In the genomic region with DNA sequence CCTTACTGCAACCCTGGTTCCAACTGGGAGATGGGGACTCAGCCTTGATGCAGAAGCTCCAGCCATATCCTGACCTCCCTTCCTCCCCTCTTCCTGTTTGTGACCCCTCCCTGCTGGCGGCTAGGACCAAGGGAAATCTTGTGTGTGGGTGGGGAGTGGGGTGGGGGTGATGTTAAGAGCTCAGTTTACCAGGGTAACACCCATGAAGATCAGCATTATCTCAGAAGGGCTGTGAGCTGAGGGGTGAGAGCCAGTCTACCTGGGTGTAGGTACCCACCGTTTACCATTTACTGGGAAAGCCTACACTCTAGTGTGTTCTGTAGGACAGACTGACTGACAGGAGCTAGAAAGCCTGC, we compare ENCODE assay signal across 16 mouse cellular contexts. TPM values are rescaled to one million over a fixed set of nuclear protein-coding genes. Genes with fewer than 3 reads are reported as not detected.
DNase-seq lines count a peak whose midpoint lies in the region; ATAC-seq and TF ChIP-seq lines count a peak whose summit lies in the region.
"Had no signal": no experiment of that assay in that cellular context is flagged by ENCODE, and none has a peak within 500 bp of the region (broad histone marks: within the 10 kb centered on the region; RNA-seq: fewer than 3 reads in every experiment).

No protein-coding gene starts in this region.

- peak overlapping the region; percentile 66 for H3K9ac ChIP-seq in forebrain, embryonic 13.5 days
- peak overlapping the region; percentile 81 for H3K9ac ChIP-seq in hindbrain, embryonic 16.5 days (ENCODE audit: low read depth, low read length)
- peak overlapping the region; percentile 81 for H3K9ac ChIP-seq in neural tube, embryonic 13.5 days

- no peak for TF ChIP-seq CTCF in left cerebral cortex, adult 2 months (IDR thresholded peaks at IDR 0.05)

- no peak for DNase-seq in left cerebral cortex, adult 2 months (ENCODE audit: extremely low spot score in 1 of 2, low spot score in 2 of 2)
- no peak for DNase-seq in left cerebral cortex, postnatal 25 days (ENCODE audit: low spot score in 2 of 2)
- DNase-seq in right cerebral cortex, postnatal 25 days: no peak
- DNase-seq in frontal cortex, adult 2 months (ENCODE audit: extremely low spot score in 1 of 2, low spot score in 1 of 2): no peak
- no peak for DNase-seq in thymus, adult 18-20 months

- H3K4me3 ChIP-seq in left cerebral cortex, adult 2 months: peak overlapping the region; percentile 56
- H3K4me3 ChIP-seq in forebrain, embryonic 13.5 days: peak overlapping the region; percentile 51
- H3K4me3 ChIP-seq in hindbrain, embryonic 16.5 days (ENCODE audit: low read length): peak overlapping the region; percentile 68
- H3K4me3 ChIP-seq in neural tube, embryonic 13.5 days: peak overlapping the region; percentile 57

- 40% methylated on average over 2 of the region's 2 CpGs for WGBS in forebrain, embryonic 13.5 days
- WGBS in hindbrain, embryonic 16.5 days: 39% methylated on average over 2 of the region's 2 CpGs
- WGBS in neural tube, embryonic 13.5 days: 44% methylated on average over 2 of the region's 2 CpGs

- no peaks in the 10 kb centered on the region for H3K36me3 ChIP-seq in forebrain, embryonic 13.5 days (ENCODE audit: poor library complexity, severe bottlenecking)
- no peaks in the 10 kb centered on the region for H3K36me3 ChIP-seq in hindbrain, embryonic 16.5 days (ENCODE audit: control insufficient read depth, insufficient read depth, low read length)
- no peaks in the 10 kb centered on the region for H3K36me3 ChIP-seq in neural tube, embryonic 13.5 days

- peak overlapping the region; percentile 76 for H3K4me2 ChIP-seq in forebrain, embryonic 13.5 days
- peak overlapping the region; percentile 87 for H3K4me2 ChIP-seq in hindbrain, embryonic 16.5 days (ENCODE audit: low read length)
- peak overlapping the region; percentile 75 for H3K4me2 ChIP-seq in neural tube, embryonic 13.5 days

- ATAC-seq in forebrain, embryonic 13.5 days: no peak
- peak; percentile 31; the same call in 1 of the 2 replicates for ATAC-seq in hindbrain, embryonic 16.5 days
- no peak; the same call in 1 of the 2 replicates for ATAC-seq in neural tube, embryonic 13.5 days (ENCODE audit: low read depth)

- H3K9me3 ChIP-seq in forebrain, embryonic 13.5 days (replicated peaks): 0 out of 2 replicates have a peak, but pooled peaks cover 1% of the 10 kb centered on the region
- no peaks in the 10 kb centered on the region for H3K9me3 ChIP-seq in hindbrain, embryonic 16.5 days (ENCODE audit: control insufficient read depth, low read length)
- H3K9me3 ChIP-seq in neural tube, embryonic 13.5 days: 0 out of 2 replicates have a peak, but pooled peaks cover 2% of the 10 kb centered on the region

- peaks cover 21% of the 10 kb centered on the region for H3K4me1 ChIP-seq in forebrain, embryonic 13.5 days
- H3K4me1 ChIP-seq in hindbrain, embryonic 16.5 days (ENCODE audit: control insufficient read depth, insufficient read depth, low read depth, low read length): peaks cover 12% of the 10 kb centered on the region
- H3K4me1 ChIP-seq in neural tube, embryonic 13.5 days (replicated peaks): peaks cover 21% of the 10 kb centered on the region

- intact Hi-C loops in left cerebral cortex, adult 2 months (cut with DNase I): no loop called here
- intact Hi-C loops in left cerebral cortex, postnatal 25 days (cut with DNase I): loop anchor here (1.0 kb wide), 1 partner anchor 43 kb away; the partner anchor contains the start of gene Cipc

- peak overlapping the region; percentile 94 for H3K27ac ChIP-seq in left cerebral cortex, adult 2 months
- no peak overlapping the region for H3K27ac ChIP-seq in forebrain, embryonic 13.5 days
- peak overlapping the region; percentile 67; the same call in 1 of the 2 replicates for H3K27ac ChIP-seq in hindbrain, embryonic 16.5 days (ENCODE audit: low read depth, low read length)
- no peak overlapping the region for H3K27ac ChIP-seq in neural tube, embryonic 13.5 days (replicated peaks)
- H3K27ac ChIP-seq: kidney, postnatal 0 days had no signal

- peaks cover 58% of the 10 kb centered on the region for H3K27me3 ChIP-seq in forebrain, embryonic 13.5 days
- peaks cover 15% of the 10 kb centered on the region for H3K27me3 ChIP-seq in hindbrain, embryonic 16.5 days (replicated peaks; ENCODE audit: control insufficient read depth, insufficient read depth, low read length)
- H3K27me3 ChIP-seq in neural tube, embryonic 13.5 days: peaks cover 72% of the 10 kb centered on the region

RNA-seq across cellular contexts. Expression of gene Zdhhc22, which starts 0.5 kb away (rescaled TPM):
- 10 to 100 TPM; 59.1 to 61.3 TPM for total RNA-seq in left cerebral cortex, adult 2 months (2021)
- 10 to 100 TPM; 51.9 to 54.0 TPM for total RNA-seq in left cerebral cortex, postnatal 25 days (2021)
- polyA plus RNA-seq in forebrain, embryonic 13.5 days (2015; fragmentation: Nextera tagmentation; extraction: Ambion mirVana): 2.3 and 2.7 TPM in 2 replicates
- 23.2 and 26.9 TPM in 2 replicates for polyA plus RNA-seq in hindbrain, embryonic 16.5 days (2015; fragmentation: Nextera tagmentation; extraction: Ambion mirVana)
- 17.1 and 23.5 TPM in 2 replicates for polyA plus RNA-seq in neural tube, embryonic 13.5 days (2015; fragmentation: Nextera tagmentation; extraction: Ambion mirVana)
- 35.4 and 41.3 TPM in 2 replicates for polyA plus RNA-seq in frontal cortex, adult 2 months (2012; rRNA removed)
- total RNA-seq: CH12.LX; common myeloid progenitor, adult 5-6 weeks; heart, postnatal 36 days; liver, adult 2 months; neutrophil, adult 5-6 weeks had no signal
- polyA plus RNA-seq: gonadal fat pad, adult 2 months; liver, adult 2 months; testis, adult 2 months had no signal

RNA-seq across cellular contexts. Expression of gene Tmem63c, which starts 30.4 kb away (rescaled TPM):
- 10 to 100 TPM; 41.7 to 43.8 TPM for total RNA-seq in left cerebral cortex, adult 2 months (2021)
- total RNA-seq in left cerebral cortex, postnatal 25 days (2021): 10 to 100 TPM; 42.0 to 45.8 TPM
- 1.6 and 2.2 TPM in 2 replicates for polyA plus RNA-seq in forebrain, embryonic 13.5 days (2015; fragmentation: Nextera tagmentation; extraction: Ambion mirVana)
- 11.0 and 11.9 TPM in 2 replicates for polyA plus RNA-seq in hindbrain, embryonic 16.5 days (2015; fragmentation: Nextera tagmentation; extraction: Ambion mirVana)
- polyA plus RNA-seq in neural tube, embryonic 13.5 days (2015; fragmentation: Nextera tagmentation; extraction: Ambion mirVana): 6.1 and 7.1 TPM in 2 replicates
- polyA plus RNA-seq in frontal cortex, adult 2 months (2012; rRNA removed): 26.0 and 31.8 TPM in 2 replicates
- total RNA-seq: common myeloid progenitor, adult 5-6 weeks; liver, adult 2 months; neutrophil, adult 5-6 weeks had no signal
- polyA plus RNA-seq: liver, adult 2 months had no signal

RNA-seq across cellular contexts. Expression of gene Cipc, which starts 43.9 kb away (rescaled TPM):
- total RNA-seq in left cerebral cortex, adult 2 months (2021): 10 to 100 TPM; 79.8 to 91.6 TPM
- total RNA-seq in left cerebral cortex, postnatal 25 days (2021): 10 to 100 TPM; 79.9 to 87.8 TPM
- 46.1 and 53.1 TPM in 2 replicates for polyA plus RNA-seq in forebrain, embryonic 13.5 days (2015; fragmentation: Nextera tagmentation; extraction: Ambion mirVana)
- 43.4 and 49.0 TPM in 2 replicates for polyA plus RNA-seq in hindbrain, embryonic 16.5 days (2015; fragmentation: Nextera tagmentation; extraction: Ambion mirVana)
- 39.2 and 45.6 TPM in 2 replicates for polyA plus RNA-seq in neural tube, embryonic 13.5 days (2015; fragmentation: Nextera tagmentation; extraction: Ambion mirVana)
- 76.1 and 78.2 TPM in 2 replicates for polyA plus RNA-seq in frontal cortex, adult 2 months (2012; rRNA removed)

Comparison
In these comparisons a context has a peak if more than half of its experiments do, and no peak if none do; other contexts are left out.
1. H3K27ac ChIP-seq: peak in left cerebral cortex, adult 2 months (single experiment) and hindbrain, embryonic 16.5 days (single experiment); none in forebrain, embryonic 13.5 days (single experiment) and neural tube, embryonic 13.5 days (single experiment).
2. Peak in every context shown above with its lines, with median percentiles within 50 percentile points of each other: H3K4me3 ChIP-seq, H3K4me2 ChIP-seq and H3K9ac ChIP-seq.